Mouse (Mus musculus) forebrain, embryonic 11.5 days (tissue): ENCODE results near the gene Cdh23. TPM values are rescaled to one million over a fixed set of nuclear protein-coding genes. Genes with fewer than 3 reads are reported as not detected.

Experiments used
- polyA plus RNA-seq: library from polyadenylated mRNA; unstranded; fragments of >200 nt; fragmentation: Nextera tagmentation; extraction: Ambion mirVana; gene quantifications from 2 replicates; pipeline ENCODE4 v1.2.1, GENCODE M21; 2014

Cdh23 gene
- polyA plus RNA-seq, 1 experiment from 2014 or later, result 0.36 TPM

Other genes starting within 250 kb of the Cdh23 start
- 8.0 and 8.9 TPM in 2 replicates for gene Slc29a3, start 56.3 kb upstream of the Cdh23 start, polyA plus RNA-seq
- gene Unc5b, start 135.1 kb upstream of the Cdh23 start, polyA plus RNA-seq, result 4.0 TPM in 2 replicates